8 mouse cellular contexts compared by ENCODE assay signal in genomic region chr3:130730189-130730653, GRCm38 (mm10). TPM values are rescaled to one million over a fixed set of nuclear protein-coding genes. Genes with fewer than 3 reads are reported as not detected.
DNase-seq lines count a peak whose midpoint lies in the region; ATAC-seq lines count a peak whose summit lies in the region.

Gene Rpl34, minus strand, starts transcription at chr3:130730398.

- peak; percentile 88 for ATAC-seq in megakaryocyte progenitor cell, adult 5-6 weeks (replicated peaks; ENCODE audit: poor library complexity)

- peak; percentile 95 for DNase-seq in adipocyte (ENCODE audit: low spot score)
- DNase-seq in embryo, embryonic 10 days (ENCODE audit: low spot score): peak; percentile 97
- peak; percentile 87 for DNase-seq in gastrocnemius, postnatal 10 days
- peak; percentile 97 for DNase-seq in induced T-regulatory cell, adult 2 months (ENCODE audit: low read depth)
- DNase-seq in left cerebral cortex, adult 9 months (ENCODE audit: low spot score in 2 of 2): peak; percentile 89 to 96
- peak; percentile 94 for DNase-seq in right cerebral cortex, postnatal 14 days
- peak; percentile 90 to 94 for DNase-seq in urinary bladder, postnatal 36 days (ENCODE audit: low spot score in 2 of 2)

RNA-seq across cellular contexts. Expression of gene Rpl34, which starts in this region (rescaled TPM):
- total RNA-seq in gastrocnemius, postnatal 10 days (2021): 100 to 1,000 TPM; 631 to 655 TPM
- total RNA-seq in megakaryocyte progenitor cell, adult 5-6 weeks (2015): 1,518 and 1,526 TPM in 2 replicates
- 2,867 and 3,584 TPM in 2 replicates for total RNA-seq in megakaryocyte progenitor cell, adult 5-6 weeks (2017)

Comparison
In these comparisons a context has a peak if more than half of its experiments do, and no peak if none do; other contexts are left out.
1. Peak in every context shown above with its lines: DNase-seq and ATAC-seq.